Mouse (Mus musculus) forebrain, embryonic 16.5 days (tissue): Measurements from ENCODE around the gene Gm8281. TPM values are rescaled to one million over a fixed set of nuclear protein-coding genes. Genes with fewer than 3 reads are reported as not detected.
"Not testable (repeated sequence)": the region's sequence is repeated elsewhere in the genome, so short reads cannot be mapped to it uniquely, and the experiment has no call there.

Source experiments
- ATAC-seq: fragments of 200-750 bp; cut with Nextera tagmentation; 2 replicates; pipeline ENCODE4 v1.8.0; 2017; ENCODE audit warnings: mild to moderate bottlenecking, moderate library complexity
- H3K27ac ChIP-seq: fragments of 300-500 bp; sonication (generic); 2 replicates; pipeline ENCODE4 v1.5.1; 2014; ENCODE audit warnings: low read length, control low read depth
- H3K27me3 ChIP-seq: fragments of 300-500 bp; sonication (generic); replicated peaks from 2 replicates; pipeline ENCODE4 v1.6.1; 2014; ENCODE audit warnings: low read length; ENCODE audit not compliant: control insufficient read depth, insufficient read depth
- H3K36me3 ChIP-seq: fragments of 300-500 bp; sonication (generic); 2 replicates; pipeline ENCODE4 v1.6.1; 2014; ENCODE audit not compliant: control insufficient read depth, insufficient read depth
- H3K4me1 ChIP-seq: fragments of 300-500 bp; sonication (generic); replicated peaks from 2 replicates; pipeline ENCODE4 v1.6.1; 2014; ENCODE audit warnings: low read length; ENCODE audit not compliant: control insufficient read depth, insufficient read depth
- H3K4me2 ChIP-seq: fragments of 300-500 bp; sonication (generic); 2 replicates; pipeline ENCODE4 v1.6.1; 2014; ENCODE audit warnings: mild to moderate bottlenecking, low read length, control low read depth
- H3K4me3 ChIP-seq: fragments of 300-500 bp; sonication (generic); replicated peaks from 2 replicates; pipeline ENCODE4 v1.5.1; 2014; ENCODE audit warnings: mild to moderate bottlenecking, low read length, control low read depth
- H3K9ac ChIP-seq: fragments of 300-500 bp; sonication (generic); replicated peaks from 2 replicates; pipeline ENCODE4 v1.6.1; 2014; ENCODE audit warnings: low read depth, low read length, control low read depth
- H3K9me3 ChIP-seq: fragments of 300-500 bp; sonication (generic); 2 replicates; pipeline ENCODE4 v1.6.1; 2016; ENCODE audit warnings: low read length; ENCODE audit not compliant: control insufficient read depth
- WGBS: fragments of 180-500 bp; shearing (Covaris S2); extraction: QIAGEN DNeasy Blood & Tissue Kit; methylation state at CpG from one replicate; pipeline ENCODE4 v1.1.7; 2014; 5-methylcytosine and 5-hydroxymethylcytosine counted together
- polyA plus RNA-seq: library from polyadenylated mRNA; unstranded; fragments of >200 nt; fragmentation: Nextera tagmentation; extraction: Ambion mirVana; gene quantifications from 2 replicates; pipeline ENCODE4 v1.2.1, GENCODE M21; 2015

Gene Gm8281
- 8.5 and 9.2 TPM in 2 replicates for polyA plus RNA-seq

GRCm38 (mm10) chr14:5070611-5071490 lies at the start of gene Gm8281:
Gene Gm8281 (plus strand): TSS chr14:5071040.
- H3K27me3 ChIP-seq, H3K36me3 ChIP-seq, H3K27ac ChIP-seq, H3K4me1 ChIP-seq, ATAC-seq, H3K9me3 ChIP-seq: not testable (repeated sequence)
- H3K4me3 ChIP-seq = peak within 1 kb of the TSS; percentile 45
- H3K9ac ChIP-seq = peak within 1 kb of the TSS; percentile 66
- peak within 1 kb of the TSS; percentile 49 for H3K4me2 ChIP-seq
- 6% methylated on average over 32 of the region's 63 CpGs for WGBS

DNA sequence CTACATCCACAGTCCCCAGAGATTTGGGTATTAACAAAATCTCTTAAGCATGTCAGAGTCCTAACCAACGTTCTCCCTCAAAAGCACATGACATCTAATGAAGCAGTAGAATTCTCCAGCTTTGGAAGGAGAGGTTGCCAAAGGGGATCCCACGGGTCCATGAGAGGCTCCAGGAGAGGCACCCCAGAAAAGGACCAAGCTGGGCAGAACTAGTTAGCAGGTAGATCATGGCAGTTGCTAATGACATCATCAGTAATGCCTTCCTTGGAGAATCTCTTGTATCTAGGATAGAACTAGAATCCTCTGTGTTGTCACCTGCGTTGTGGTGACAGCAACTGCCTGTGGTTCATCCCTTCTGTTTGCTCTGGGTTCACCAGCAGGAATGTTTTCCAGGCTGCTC lies 20.5 kb upstream of the Gm8281 start, which contains the start of gene 4930555G01Rik:
TSS of gene 4930555G01Rik (plus strand) at position 301 of the 400 bp plus-strand sequence.
- H3K27ac ChIP-seq, H3K36me3 ChIP-seq, H3K9me3 ChIP-seq, H3K9ac ChIP-seq, H3K4me3 ChIP-seq, H3K4me2 ChIP-seq, ATAC-seq, H3K27me3 ChIP-seq, H3K4me1 ChIP-seq: not testable (repeated sequence)
- WGBS = no CpG with 5 or more reads among the region's 3 CpGs

- H3K27ac ChIP-seq, H3K4me1 ChIP-seq, H3K36me3 ChIP-seq, H3K4me3 ChIP-seq, H3K4me2 ChIP-seq, H3K9ac ChIP-seq, ATAC-seq, H3K27me3 ChIP-seq, H3K9me3 ChIP-seq: not testable (repeated sequence)
- 65% methylated on average over 2 of the region's 2 CpGs for WGBS
Observed at GRCm38 (mm10) chr14:5131219-5131618, 60.4 kb downstream of the Gm8281 start, which contains the start of gene Gm8279. Gene Gm8279 (plus strand): TSS chr14:5131519.

Other genes starting within 250 kb of the Gm8281 start
- gene Gm3269, start 232.9 kb upstream of the Gm8281 start, polyA plus RNA-seq = not detected in 2 replicates
- 2.2 and 4.9 TPM in 2 replicates for gene Gm3264, start 215.5 kb upstream of the Gm8281 start, polyA plus RNA-seq
- not detected in 2 replicates for gene Gm3278, start 178.6 kb upstream of the Gm8281 start, polyA plus RNA-seq
- not detected in 2 replicates for gene Gm8297, start 87.1 kb upstream of the Gm8281 start, polyA plus RNA-seq
- gene Gm3298, start 55.1 kb upstream of the Gm8281 start, polyA plus RNA-seq = not detected in 2 replicates
- gene 4930555G01Rik, start 20.4 kb upstream of the Gm8281 start, polyA plus RNA-seq = not detected in 2 replicates
- not detected in 2 replicates for gene Gm8279, start 60.5 kb downstream of the Gm8281 start, polyA plus RNA-seq
- gene Gm3317, start 93.5 kb downstream of the Gm8281 start, polyA plus RNA-seq = not detected in 2 replicates
- gene Gm8271, start 114.8 kb downstream of the Gm8281 start, polyA plus RNA-seq = not detected in 2 replicates
- gene Gm3526, start 189.5 kb downstream of the Gm8281 start, polyA plus RNA-seq = not detected in 2 replicates